Mouse (Mus musculus) frontal cortex, adult 2 months (tissue): Measurements from ENCODE around the gene Arsa. TPM values are rescaled to one million over a fixed set of nuclear protein-coding genes. Genes with fewer than 3 reads are reported as not detected.

ENCODE experiments used
- DNase-seq, 2 experiments: peaks; one replicate each; pipeline ENCODE4 v3.0.0; 2022; ENCODE audit warnings: low spot score in 1 of 2; ENCODE audit errors: extremely low spot score in 1 of 2
- polyA plus RNA-seq: library from polyadenylated mRNA; depleted of rRNA; stranded (reverse); fragments of >200 nt; gene quantifications from 2 replicates; pipeline ENCODE4 v1.2.3, GENCODE M21; 2012; rRNA removed

Gene Arsa
- polyA plus RNA-seq, 1 experiment, result 34.9 TPM

DNA sequence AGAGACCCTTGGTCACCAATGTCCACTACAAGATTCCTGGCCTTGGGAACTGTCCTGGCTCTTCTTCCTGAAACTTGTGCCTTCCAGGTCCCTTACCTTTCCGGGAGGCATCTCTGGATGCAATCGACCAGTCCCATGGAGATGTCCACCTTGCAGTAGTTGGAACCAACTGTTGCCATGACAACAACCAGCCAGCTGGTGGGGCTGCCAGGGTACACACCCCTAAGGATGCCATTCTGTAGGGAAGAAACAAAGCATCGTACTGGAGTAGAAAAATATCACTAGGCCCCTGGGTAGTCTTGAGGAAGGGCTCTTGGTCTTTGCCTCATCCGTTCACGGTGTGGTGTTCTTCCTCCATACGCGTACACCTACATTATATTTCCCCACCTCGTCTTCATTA lies 52.6 kb downstream of the Arsa start:
- no peak for DNase-seq

Other genes with a start within 250 kb of the Arsa start
- gene Sbf1, start 162.1 kb downstream of the Arsa start, polyA plus RNA-seq, result 212 and 221 TPM in 2 replicates
- gene Adm2, start 154.7 kb downstream of the Arsa start, polyA plus RNA-seq, result not detected in 2 replicates
- gene Miox, start 143.0 kb downstream of the Arsa start, polyA plus RNA-seq, result not detected in 2 replicates
- gene Lmf2, start 121.8 kb downstream of the Arsa start, polyA plus RNA-seq, result 14.7 and 15.8 TPM in 2 replicates
- gene Ncaph2, start 121.7 kb downstream of the Arsa start, polyA plus RNA-seq, result 101 and 112 TPM in 2 replicates
- gene Sco2, start 103.6 kb downstream of the Arsa start, polyA plus RNA-seq, result 30.0 and 30.5 TPM in 2 replicates
- gene Tymp, start 100.4 kb downstream of the Arsa start, polyA plus RNA-seq, result 3.3 TPM in 2 replicates
- 2.4 and 3.8 TPM in 2 replicates for gene Odf3b, start 98.1 kb downstream of the Arsa start, polyA plus RNA-seq
- 0.16 and 0.25 TPM in 2 replicates for gene Klhdc7b, start 92.5 kb downstream of the Arsa start, polyA plus RNA-seq
- gene Syce3, start 66.9 kb downstream of the Arsa start, polyA plus RNA-seq, result 0.48 TPM in 1 of 2 replicates, not detected in the other
- 2.0 and 2.9 TPM in 2 replicates for gene Cpt1b, start 51.6 kb downstream of the Arsa start, polyA plus RNA-seq
- 3.2 and 3.8 TPM in 2 replicates for gene C730034F03Rik, start 47.8 kb downstream of the Arsa start, polyA plus RNA-seq
- gene Gm44502, start 47.7 kb downstream of the Arsa start, polyA plus RNA-seq, result 0.08 and 0.28 TPM in 2 replicates
- gene Chkb, start 47.5 kb downstream of the Arsa start, polyA plus RNA-seq, result 66.1 and 70.7 TPM in 2 replicates
- gene Mapk8ip2, start 23.5 kb downstream of the Arsa start, polyA plus RNA-seq, result 123 and 134 TPM in 2 replicates
- gene Shank3, start 22.2 kb upstream of the Arsa start, polyA plus RNA-seq, result 76.4 and 84.0 TPM in 2 replicates
- gene Acr, start 90.9 kb upstream of the Arsa start, polyA plus RNA-seq, result 4.2 TPM in 2 replicates
- gene Rabl2, start 114.5 kb upstream of the Arsa start, polyA plus RNA-seq, result 74.5 and 82.6 TPM in 2 replicates